Mouse (Mus musculus): ENCODE measurements at regions not wholly inside any gene's neighbourhood (a gene's known extent, or its start where the extent isn't known, plus 50 kb on each side); places are given as distances from the start of the nearest gene placed in this dataset.

DNA sequence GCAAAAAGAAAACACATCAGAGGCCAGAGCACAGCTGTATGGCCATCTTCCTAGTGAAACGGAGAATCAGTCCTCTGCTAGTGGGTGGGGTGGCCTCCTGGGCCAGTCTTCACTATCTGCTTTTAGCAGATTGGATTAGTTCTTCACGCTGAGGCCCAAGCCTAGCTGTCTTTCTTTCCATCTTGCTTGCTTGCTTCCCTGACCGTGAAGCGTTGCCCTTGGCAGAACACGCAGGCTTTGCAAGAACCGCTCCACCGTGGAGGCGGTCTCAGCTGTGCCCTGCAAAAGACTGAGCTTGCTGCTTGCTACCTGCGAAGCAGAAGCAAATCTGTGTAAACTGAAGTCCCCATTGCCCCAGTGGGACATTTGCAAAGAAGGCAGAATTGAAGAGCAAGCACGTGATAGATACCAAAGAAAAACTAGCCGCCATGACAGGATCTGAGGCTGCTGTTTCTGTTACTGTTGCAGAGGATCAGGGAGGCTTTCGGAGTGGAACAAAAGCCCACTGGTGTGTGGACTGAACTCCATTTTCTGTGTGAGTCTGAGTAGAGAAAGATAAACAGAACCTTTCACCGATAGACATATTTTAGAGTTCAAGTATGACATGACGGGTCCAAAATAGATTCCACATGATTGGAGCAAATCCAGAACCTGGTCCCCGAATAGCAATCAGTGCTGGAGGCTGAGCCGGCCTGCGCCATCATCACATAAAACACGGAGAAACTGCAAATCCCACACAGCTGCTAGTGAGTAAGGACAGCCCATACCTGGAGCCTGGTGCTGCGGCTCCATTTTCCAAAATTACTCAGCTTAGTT is 558.2 kb upstream of the Mpdz start:
- TF ChIP-seq CTCF (IDR thresholded peaks at IDR 0.05 in 2 of 3, conservative IDR thresholded peaks at IDR 0.05 in 1 of 3; ENCODE audit: control insufficient read depth in 1 of 3, insufficient read depth in 1 of 3, low read depth in 2 of 3, low read length in 3 of 3, poor library complexity in 1 of 3, severe bottlenecking in 1 of 3) (no peak), POLR2AphosphoS2 (IDR thresholded peaks at IDR 0.05; ENCODE audit: low read length) (no peak)

All from MEL (cell line).